7 mouse cellular contexts compared by ENCODE assay signal in the genomic region with DNA sequence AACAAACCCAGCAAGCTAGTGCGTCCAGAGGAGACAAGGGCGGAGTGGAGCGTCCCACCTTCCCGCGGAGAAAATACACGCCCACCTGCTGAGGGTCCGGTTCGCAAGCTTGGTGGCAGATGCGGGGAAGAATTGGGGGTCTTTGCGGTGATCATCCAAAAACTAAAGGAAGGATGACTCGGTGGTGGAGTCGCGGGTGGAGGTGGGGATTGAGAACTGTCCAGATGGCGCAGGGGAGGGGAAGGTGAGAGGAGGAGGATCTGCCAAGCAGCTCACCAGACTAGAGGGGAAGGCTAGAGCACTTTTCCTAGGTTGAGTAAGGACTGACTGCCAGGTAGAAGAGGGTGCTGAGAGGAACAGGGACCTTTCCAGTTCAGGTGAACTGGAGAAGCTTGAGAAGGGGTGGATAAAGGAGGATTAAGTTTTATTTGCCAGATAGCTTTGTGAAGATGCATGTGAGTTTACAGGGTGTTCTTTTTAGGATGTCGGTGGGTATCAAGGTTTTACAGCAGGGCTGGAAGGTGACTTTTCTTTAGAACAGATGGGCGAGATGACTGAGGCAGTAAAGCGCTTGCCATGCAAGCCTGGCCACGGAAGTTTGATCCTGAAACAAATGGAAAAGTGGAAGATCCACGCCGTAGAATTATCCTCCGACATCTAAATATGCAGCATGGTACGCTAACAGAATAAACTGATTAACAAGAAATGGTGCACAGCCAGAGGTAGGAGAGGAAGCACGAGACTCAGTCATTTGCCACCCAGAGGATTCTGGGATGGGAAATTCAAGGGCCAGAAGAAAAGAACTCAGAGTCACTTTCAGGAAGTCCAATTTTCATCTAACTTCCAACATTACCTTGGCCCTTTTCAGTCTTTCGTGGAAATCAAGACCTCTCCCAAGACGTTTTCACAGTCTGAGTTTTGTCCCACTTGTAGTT. TPM values are rescaled to one million over a fixed set of nuclear protein-coding genes. Genes with fewer than 3 reads are reported as not detected.
DNase-seq lines count a peak whose midpoint lies in the region; ATAC-seq and TF ChIP-seq lines count a peak whose summit lies in the region.

No protein-coding gene starts in this region.

- H3K36me3 ChIP-seq in hindbrain, embryonic 12.5 days = no peaks in the 10 kb centered on the region
- no peaks in the 10 kb centered on the region for H3K36me3 ChIP-seq in liver, embryonic 14.5 days (replicated peaks; ENCODE audit: control insufficient read depth, insufficient read depth, low read depth)

- peak overlapping the region; percentile 93 for H3K4me2 ChIP-seq in hindbrain, embryonic 12.5 days (replicated peaks)
- H3K4me2 ChIP-seq in liver, embryonic 14.5 days (ENCODE audit: low read depth) = peak overlapping the region; percentile 83

- TF ChIP-seq EP300 in liver, embryonic 14.5 days (IDR thresholded peaks at IDR 0.05; ENCODE audit: low read depth) = no peak

- TF ChIP-seq CTCF in cortical plate, adult 2 months (IDR thresholded peaks at IDR 0.05; ENCODE audit: extremely low read depth, insufficient read depth, low read length) = no peak
- TF ChIP-seq CTCF in liver, embryonic 14.5 days (IDR thresholded peaks at IDR 0.05; ENCODE audit: low read depth) = no peak

- H3K9ac ChIP-seq in hindbrain, embryonic 12.5 days = peak overlapping the region; percentile 59
- peak overlapping the region; percentile 51 for H3K9ac ChIP-seq in liver, embryonic 14.5 days (replicated peaks)

- peaks cover 11% of the 10 kb centered on the region for H3K4me1 ChIP-seq in cortical plate, adult 2 months (ENCODE audit: control insufficient read depth, insufficient read depth, low read length)
- H3K4me1 ChIP-seq in hindbrain, embryonic 12.5 days = peaks cover 36% of the 10 kb centered on the region
- H3K4me1 ChIP-seq in liver, embryonic 14.5 days (replicated peaks; ENCODE audit: control insufficient read depth in 2 of 2, insufficient read depth in 2 of 2, low read length in 1 of 2) = peaks cover 19 to 43% of the 10 kb centered on the region in 2 experiments

- H3K9me3 ChIP-seq in hindbrain, embryonic 12.5 days (replicated peaks) = no peaks in the 10 kb centered on the region
- no peaks in the 10 kb centered on the region for H3K9me3 ChIP-seq in liver, embryonic 14.5 days (ENCODE audit: control insufficient read depth, low read length)

- no peak for ATAC-seq in hindbrain, embryonic 12.5 days (ENCODE audit: low FRiP score)
- no peak for ATAC-seq in liver, embryonic 14.5 days (ENCODE audit: insufficient read depth)

- DNase-seq in 416B (ENCODE audit: low read depth) = peak; percentile 50
- DNase-seq in CD4-positive helper T cell, adult 2 months (ENCODE audit: low read depth, low spot score) = peak; percentile 45
- DNase-seq in liver, embryonic 14.5 days (ENCODE audit: low read depth in 3 of 3, low spot score in 3 of 3) = no peak
- DNase-seq in skeletal muscle tissue, adult 2 months (ENCODE audit: low read depth, low spot score) = peak; percentile 76
- DNase-seq in layer of hippocampus, adult 9-11 months = no peak

- 18% methylated on average over 25 of the region's 25 CpGs for WGBS in hindbrain, embryonic 12.5 days
- WGBS in liver, embryonic 14.5 days (ENCODE audit: insufficient replicate concordance) = 17% methylated on average over 25 of the region's 25 CpGs

- peak overlapping the region; percentile 97 for H3K27ac ChIP-seq in cortical plate, adult 2 months (ENCODE audit: insufficient read depth, low read length)
- H3K27ac ChIP-seq in hindbrain, embryonic 12.5 days = peak overlapping the region; percentile 72
- H3K27ac ChIP-seq in liver, embryonic 14.5 days = no peak overlapping the region

- H3K27me3 ChIP-seq in hindbrain, embryonic 12.5 days = peaks cover 23% of the 10 kb centered on the region
- H3K27me3 ChIP-seq in liver, embryonic 14.5 days (ENCODE audit: control insufficient read depth, insufficient read depth, low read length) = no peaks in the 10 kb centered on the region

- peak overlapping the region; percentile 37 for H3K4me3 ChIP-seq in cortical plate, adult 2 months (ENCODE audit: insufficient read depth, low read length)
- peak overlapping the region; percentile 50 for H3K4me3 ChIP-seq in hindbrain, embryonic 12.5 days
- peak overlapping the region; percentile 57 to 58 for H3K4me3 ChIP-seq in liver, embryonic 14.5 days (ENCODE audit: insufficient read depth in 1 of 2, low read depth in 2 of 2, low read length in 2 of 2)

- no peak for TF ChIP-seq POLR2A in cortical plate, adult 2 months (IDR thresholded peaks at IDR 0.05; ENCODE audit: extremely low read depth, insufficient read depth, low read length)

RNA-seq across cellular contexts. Expression of gene Mef2d, which starts 2.7 kb away (rescaled TPM):
- polyA plus RNA-seq in cortical plate, adult 2 months (2012; rRNA removed) = 128 and 131 TPM in 2 replicates
- polyA plus RNA-seq in hindbrain, embryonic 12.5 days (2016; fragmentation: Nextera tagmentation; extraction: Ambion mirVana) = 17.7 and 20.7 TPM in 2 replicates
- polyA plus RNA-seq in liver, embryonic 14.5 days (2012; rRNA removed) = 10.3 and 11.1 TPM in 2 replicates
- polyA plus RNA-seq in liver, embryonic 14.5 days (2014; fragmentation: Nextera tagmentation; extraction: Ambion mirVana) = 6.4 and 7.5 TPM in 2 replicates

RNA-seq across cellular contexts. Expression of gene Iqgap3, which starts 57.7 kb away (rescaled TPM):
- 0.59 and 0.96 TPM in 2 replicates for polyA plus RNA-seq in cortical plate, adult 2 months (2012; rRNA removed)
- 14.7 and 14.9 TPM in 2 replicates for polyA plus RNA-seq in hindbrain, embryonic 12.5 days (2016; fragmentation: Nextera tagmentation; extraction: Ambion mirVana)
- polyA plus RNA-seq in liver, embryonic 14.5 days (2012; rRNA removed) = 8.4 and 8.8 TPM in 2 replicates
- 6.7 and 7.6 TPM in 2 replicates for polyA plus RNA-seq in liver, embryonic 14.5 days (2014; fragmentation: Nextera tagmentation; extraction: Ambion mirVana)

Comparison
In these comparisons a context has a peak if more than half of its experiments do, and no peak if none do; other contexts are left out.
1. DNase-seq: peak in 416B (single experiment), CD4-positive helper T cell, adult 2 months (single experiment) and skeletal muscle tissue, adult 2 months (single experiment); none in liver, embryonic 14.5 days (0 of 3) and layer of hippocampus, adult 9-11 months (single experiment).
2. Peak in every context shown above with its lines, with median percentiles within 50 percentile points of each other: H3K4me3 ChIP-seq.